Mouse (Mus musculus): ENCODE data around the gene Vti1a. TPM values are rescaled to one million over a fixed set of nuclear protein-coding genes. Genes with fewer than 3 reads are reported as not detected.

Vti1a gene
- polyA plus RNA-seq, 1 experiment from 2014 or later, result 32.1 TPM

DNA sequence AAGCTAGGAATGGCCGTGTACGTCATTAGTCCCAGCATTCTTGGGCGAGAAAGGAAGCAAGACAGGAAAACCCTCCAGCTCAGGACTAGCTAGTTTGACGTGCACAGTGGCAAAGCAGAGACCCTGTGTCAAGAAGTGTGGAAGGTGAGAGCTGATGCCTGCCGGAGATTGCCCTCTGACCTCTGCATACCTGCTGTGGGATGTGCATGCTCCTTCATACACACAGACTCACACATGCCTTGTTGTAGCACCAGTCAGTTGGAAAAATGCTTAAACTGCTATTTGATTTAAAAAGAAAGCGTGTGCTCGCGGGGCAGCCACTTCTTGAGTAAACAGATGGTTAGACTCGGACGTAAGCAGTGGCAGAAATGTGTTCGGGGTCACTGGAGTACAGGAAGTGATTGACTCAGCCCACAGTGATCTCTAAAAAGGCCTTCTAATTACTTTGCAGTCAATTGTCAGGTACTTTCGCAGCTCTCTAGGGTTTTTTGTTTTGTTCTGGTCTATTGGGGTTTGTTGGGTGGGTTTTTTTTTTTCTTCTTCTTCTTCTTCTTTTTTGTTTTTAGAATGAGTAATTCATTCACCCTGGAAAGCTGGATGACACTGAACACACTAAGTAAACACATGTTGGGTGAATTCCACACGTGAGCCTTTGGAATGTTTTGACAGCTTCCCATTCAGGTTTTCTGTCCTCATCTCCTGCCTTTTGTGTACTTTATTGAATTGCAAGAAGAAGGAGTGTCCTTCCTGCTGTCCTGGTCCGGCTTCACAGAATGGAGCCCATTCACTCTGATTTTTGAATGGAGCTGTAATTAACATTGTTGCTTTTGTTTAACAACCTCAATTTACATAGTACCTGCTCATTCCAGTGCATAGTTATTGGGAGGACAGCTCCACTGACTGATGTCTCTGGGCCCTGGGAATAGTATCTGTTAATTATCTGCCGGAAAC is 175.3 kb downstream of the Vti1a start:
- 23% methylated on average over 15 of the region's 15 CpGs for WGBS
- peak; percentile 19 for DNase-seq (ENCODE audit: low spot score)
- H3K4me3 ChIP-seq, result no peak overlapping the region

DNA sequence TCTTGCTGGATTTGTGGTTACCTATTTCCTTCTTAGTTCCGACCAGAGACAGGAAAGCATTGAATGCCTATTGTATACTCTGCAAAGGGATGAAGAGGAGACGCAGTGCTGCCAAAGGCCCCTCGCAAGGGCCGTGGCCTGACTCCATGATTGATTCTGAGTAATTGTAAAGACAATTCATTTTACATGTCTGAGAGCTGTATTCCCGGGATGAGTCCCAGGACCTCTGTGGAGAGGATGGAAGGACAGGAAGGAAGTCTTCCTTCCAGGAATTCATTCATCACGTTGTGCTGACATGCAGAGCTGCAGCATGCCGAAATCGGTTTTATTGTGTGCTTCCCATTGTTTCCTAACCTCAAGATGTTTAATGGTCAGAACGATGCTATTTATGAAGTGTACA is 180.2 kb downstream of the Vti1a start:
- no peak overlapping the region for H3K27ac ChIP-seq
- 68% methylated on average over 9 of the region's 9 CpGs for WGBS
- H3K36me3 ChIP-seq, result peaks cover 3% of the 10 kb centered on the region; the same call in 1 of the 2 replicates
- no peak for DNase-seq (ENCODE audit: low spot score)
- peaks cover 37% of the 10 kb centered on the region for H3K27me3 ChIP-seq (ENCODE audit: insufficient read depth, poor library complexity, severe bottlenecking)
- H3K4me3 ChIP-seq, result no peak overlapping the region
- peaks cover 43% of the 10 kb centered on the region for H3K4me1 ChIP-seq (replicated peaks)
- H3K9me3 ChIP-seq, result no peaks in the 10 kb centered on the region

More for the DNA sequence above, 175.3 kb downstream of the Vti1a start:
- H3K4me1 ChIP-seq (replicated peaks), result peaks cover 27% of the 10 kb centered on the region
- peaks cover 49% of the 10 kb centered on the region for H3K27me3 ChIP-seq (ENCODE audit: insufficient read depth, poor library complexity, severe bottlenecking)
- H3K27ac ChIP-seq, result no peak overlapping the region
- H3K36me3 ChIP-seq, result no peaks in the 10 kb centered on the region
- no peaks in the 10 kb centered on the region for H3K9me3 ChIP-seq

DNA sequence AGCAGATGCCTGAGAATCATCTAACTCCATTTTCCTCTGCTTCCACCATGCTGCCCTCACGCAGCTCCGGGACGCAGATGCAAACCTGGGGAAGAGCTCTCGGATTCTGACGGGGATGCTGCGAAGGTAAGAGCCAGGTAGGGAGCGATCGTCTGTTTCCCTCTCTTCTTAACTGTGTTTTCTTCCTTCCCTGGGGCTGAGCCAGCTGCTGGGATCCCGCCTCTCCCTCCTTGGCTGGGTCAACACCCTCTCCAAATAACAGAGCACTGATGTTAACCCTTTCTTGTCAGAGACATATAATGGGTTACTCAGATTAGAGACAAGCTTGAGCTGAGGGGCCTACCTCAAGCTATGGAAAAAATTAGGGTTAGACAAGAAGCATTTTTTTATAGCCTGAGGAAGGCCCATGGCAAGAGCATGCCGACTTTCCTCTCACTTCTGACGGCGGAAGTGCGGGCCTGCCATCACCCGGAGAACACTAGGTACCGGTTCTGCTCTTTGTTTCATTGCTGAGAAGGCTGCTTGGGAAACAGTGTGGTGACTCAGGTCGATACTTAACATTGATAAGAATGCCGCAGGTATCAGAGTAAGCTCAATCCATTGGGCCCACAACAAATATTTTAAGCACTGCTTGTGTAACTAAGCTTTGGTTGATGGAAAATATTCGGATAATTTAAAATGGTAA is 183.2 kb downstream of the Vti1a start:
- Histone ChIP-seq H3K36me3 (peaks cover 3% of the 10 kb centered on the region; the same call in 1 of the 2 replicates), H3K4me3 (no peak overlapping the region), H3K9me3 (no peaks in the 10 kb centered on the region), H3K27ac (0 out of 2 replicates have a peak overlapping the region, but pooled peaks have one; percentile 29), H3K27me3 (ENCODE audit: insufficient read depth, poor library complexity, severe bottlenecking) (peaks cover 20% of the 10 kb centered on the region), H3K4me1 (replicated peaks) (peaks cover 33% of the 10 kb centered on the region)
- DNase-seq (ENCODE audit: low spot score), result no peak
- WGBS, result 62% methylated on average over 18 of the region's 18 CpGs

DNA sequence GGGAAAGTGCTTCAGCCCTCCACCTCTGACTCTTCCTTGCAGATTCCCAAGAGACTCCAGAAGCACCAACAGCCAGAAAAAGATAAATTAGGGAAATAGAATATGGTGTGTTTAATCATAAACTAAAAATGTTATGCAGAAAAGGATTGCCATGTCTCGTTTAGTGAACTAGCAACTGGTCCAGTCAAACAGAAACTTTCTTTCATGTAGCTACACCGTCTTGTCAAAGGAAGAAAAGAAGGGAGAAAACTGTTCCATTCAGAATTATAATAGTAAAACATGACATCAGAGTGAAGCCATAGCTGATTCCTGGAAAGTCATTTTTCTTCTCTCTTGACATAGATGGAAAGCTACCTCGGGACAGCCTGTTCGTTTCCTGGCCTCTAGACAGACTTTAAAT is 185.9 kb downstream of the Vti1a start:
- Histone ChIP-seq H3K4me1 (replicated peaks) (peaks cover 24% of the 10 kb centered on the region), H3K27ac (no peak overlapping the region), H3K36me3 (peaks cover 9% of the 10 kb centered on the region), H3K27me3 (ENCODE audit: insufficient read depth, poor library complexity, severe bottlenecking) (no peaks in the 10 kb centered on the region; the same call in 1 of the 2 replicates), H3K4me3 (no peak overlapping the region), H3K9me3 (no peaks in the 10 kb centered on the region)
- no peak for DNase-seq (ENCODE audit: low spot score)
- WGBS, result 69% methylated on average over 4 of the region's 4 CpGs

DNA sequence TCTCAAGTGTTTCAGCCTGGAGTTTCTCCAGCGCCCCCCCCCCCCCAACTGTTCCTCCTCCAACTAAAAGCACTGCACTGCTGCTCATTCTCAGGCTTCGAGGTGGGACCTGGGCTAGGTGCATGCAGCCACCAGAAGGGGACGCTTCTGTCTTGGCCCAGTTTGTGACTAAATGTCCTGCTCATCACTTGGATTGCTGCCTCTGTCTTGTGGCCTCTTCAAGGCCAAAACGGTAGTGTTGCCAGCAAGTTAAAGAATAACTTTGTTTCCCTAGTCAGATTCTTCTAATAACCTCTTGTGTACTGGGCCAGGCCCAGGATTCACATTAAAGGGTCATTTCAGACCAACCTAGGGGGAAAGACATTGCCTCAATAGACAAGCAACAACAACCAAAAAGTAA is 187.7 kb downstream of the Vti1a start:
- H3K27me3 ChIP-seq (ENCODE audit: insufficient read depth, poor library complexity, severe bottlenecking), result no peaks in the 10 kb centered on the region
- no peaks in the 10 kb centered on the region for H3K9me3 ChIP-seq
- no peak for DNase-seq (ENCODE audit: low spot score)
- peaks cover 23% of the 10 kb centered on the region for H3K4me1 ChIP-seq (replicated peaks)
- H3K27ac ChIP-seq, result no peak overlapping the region; the same call in 1 of the 2 replicates
- 83% methylated on average over 4 of the region's 4 CpGs for WGBS
- H3K4me3 ChIP-seq, result no peak overlapping the region
- peaks cover 12% of the 10 kb centered on the region for H3K36me3 ChIP-seq

DNA sequence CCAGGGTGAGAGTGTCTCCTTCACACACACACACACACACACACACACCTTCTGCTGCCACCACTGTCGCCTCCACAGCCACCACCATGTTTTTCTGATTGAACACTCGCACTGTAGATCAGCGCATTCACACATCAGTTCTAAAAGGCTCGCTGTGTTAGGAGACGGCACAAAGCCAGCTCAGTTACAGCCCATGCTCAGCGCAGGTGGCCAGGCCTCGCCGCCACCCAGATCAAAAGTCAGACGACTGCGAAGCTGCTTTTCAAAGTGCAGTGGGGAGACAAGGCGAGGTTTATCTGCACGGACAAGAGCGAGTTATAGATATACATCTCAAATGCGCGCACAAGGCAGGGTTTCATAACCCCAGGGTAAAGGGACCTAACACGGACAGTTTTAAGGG is 191.7 kb downstream of the Vti1a start:
- 83% methylated on average over 16 of the region's 16 CpGs for WGBS
- no peak overlapping the region for H3K27ac ChIP-seq
- H3K27me3 ChIP-seq (ENCODE audit: insufficient read depth, poor library complexity, severe bottlenecking), result no peaks in the 10 kb centered on the region
- DNase-seq (ENCODE audit: low spot score), result no peak
- H3K36me3 ChIP-seq, result peaks cover 9% of the 10 kb centered on the region; the same call in 1 of the 2 replicates
- no peak overlapping the region for H3K4me3 ChIP-seq
- 0 out of 2 replicates have a peak, but pooled peaks cover 3% of the 10 kb centered on the region for H3K4me1 ChIP-seq (replicated peaks)
- H3K9me3 ChIP-seq, result no peaks in the 10 kb centered on the region

DNA sequence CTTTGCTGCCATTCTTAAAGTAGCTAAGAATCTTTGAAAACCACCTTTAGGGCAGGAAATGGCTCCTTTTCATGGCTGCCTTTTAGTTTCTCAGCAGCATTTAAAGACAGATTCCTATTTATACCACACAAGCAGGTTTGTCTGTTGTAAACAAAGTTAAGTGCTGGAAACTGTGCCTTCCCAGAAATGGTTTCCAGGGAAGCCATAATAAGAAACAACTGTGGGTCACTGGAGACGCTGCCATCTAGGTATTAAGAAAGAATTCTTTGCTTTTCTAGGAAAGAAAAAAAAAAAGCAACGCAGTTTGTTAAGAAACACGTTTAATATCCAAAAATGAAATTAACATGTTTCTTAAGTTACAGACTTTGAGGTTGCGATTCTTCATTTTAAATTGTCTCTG is 192.1 kb downstream of the Vti1a start:
- Histone ChIP-seq H3K4me3 (no peak overlapping the region), H3K36me3 (peaks cover 9% of the 10 kb centered on the region; the same call in 1 of the 2 replicates), H3K27ac (no peak overlapping the region), H3K4me1 (replicated peaks) (0 out of 2 replicates have a peak, but pooled peaks cover 3% of the 10 kb centered on the region), H3K27me3 (ENCODE audit: insufficient read depth, poor library complexity, severe bottlenecking) (no peaks in the 10 kb centered on the region), H3K9me3 (no peaks in the 10 kb centered on the region)
- WGBS, result 88% methylated on average over 4 of the region's 4 CpGs
- no peak for DNase-seq (ENCODE audit: low spot score)

DNA sequence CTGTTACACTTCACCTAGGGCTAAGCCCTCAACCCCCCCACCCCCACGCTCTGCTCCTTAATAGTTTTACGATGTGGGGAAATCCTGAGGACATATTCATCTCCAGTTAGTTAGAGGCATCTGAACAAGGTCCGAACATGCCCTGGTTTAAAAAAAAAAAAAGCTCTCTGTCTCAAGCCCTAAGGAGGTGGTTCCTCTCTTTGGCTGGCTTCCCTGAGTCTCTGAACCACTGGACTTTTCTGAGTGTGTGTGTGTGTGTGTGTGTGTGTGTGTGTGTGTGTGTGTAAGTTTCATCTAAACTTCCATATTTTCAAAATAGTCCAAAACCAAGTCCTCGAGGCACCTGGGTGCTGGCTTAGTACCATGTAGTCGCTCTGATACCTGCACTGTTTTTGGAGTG is 192.9 kb downstream of the Vti1a start:
- Histone ChIP-seq H3K4me1 (replicated peaks) (no peaks in the 10 kb centered on the region), H3K36me3 (peaks cover 9% of the 10 kb centered on the region; the same call in 1 of the 2 replicates), H3K27ac (no peak overlapping the region), H3K4me3 (no peak overlapping the region), H3K9me3 (no peaks in the 10 kb centered on the region), H3K27me3 (ENCODE audit: insufficient read depth, poor library complexity, severe bottlenecking) (no peaks in the 10 kb centered on the region)
- DNase-seq (ENCODE audit: low spot score), result no peak
- WGBS, result 93% methylated on average over 5 of the region's 5 CpGs

DNA sequence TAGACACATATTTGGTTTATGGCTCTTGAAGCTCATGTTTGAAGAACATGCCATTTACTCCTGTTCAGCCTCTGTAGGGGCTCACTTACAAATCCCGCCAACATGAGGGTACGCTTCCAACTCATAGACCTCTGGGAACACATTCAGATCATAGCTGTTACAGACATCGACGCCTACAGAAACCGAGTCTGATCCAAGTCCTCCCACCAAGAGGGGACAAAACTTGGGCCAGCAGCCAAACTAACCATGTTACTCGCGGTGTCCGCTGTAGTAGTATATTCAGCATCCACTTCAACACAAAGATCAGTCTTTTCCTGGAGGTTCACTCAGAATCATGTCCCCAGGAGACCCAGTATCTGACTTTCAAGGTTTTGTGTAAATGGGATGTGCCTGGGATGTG is 193.5 kb downstream of the Vti1a start:
- DNase-seq (ENCODE audit: low spot score), result no peak
- H3K27ac ChIP-seq, result no peak overlapping the region
- 93% methylated on average over 8 of the region's 8 CpGs for WGBS
- no peak overlapping the region for H3K4me3 ChIP-seq
- no peaks in the 10 kb centered on the region for H3K9me3 ChIP-seq
- H3K36me3 ChIP-seq, result peaks cover 9% of the 10 kb centered on the region; the same call in 1 of the 2 replicates
- no peaks in the 10 kb centered on the region for H3K4me1 ChIP-seq (replicated peaks)
- no peaks in the 10 kb centered on the region for H3K27me3 ChIP-seq (ENCODE audit: insufficient read depth, poor library complexity, severe bottlenecking)

DNA sequence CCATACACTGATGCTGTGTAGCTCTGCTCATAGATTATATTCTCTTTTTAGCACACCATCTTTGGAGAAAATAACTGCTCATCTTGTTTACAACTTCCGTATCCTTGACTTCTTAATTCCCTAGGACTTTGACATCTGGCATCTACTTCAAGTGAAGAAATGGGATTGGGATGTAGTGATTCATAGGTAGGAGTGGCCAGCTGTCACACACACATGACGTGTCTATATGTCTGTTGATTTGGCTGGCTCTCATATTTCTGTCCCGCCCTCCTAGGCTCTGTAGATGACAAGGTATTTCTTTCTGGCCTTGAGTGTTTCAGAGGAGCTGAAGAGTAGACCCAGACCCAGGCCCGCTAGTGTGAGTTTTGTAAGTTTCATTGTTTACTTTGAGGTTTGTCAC is 197.8 kb downstream of the Vti1a start:
- no peak overlapping the region for H3K4me3 ChIP-seq
- no peak for DNase-seq (ENCODE audit: low spot score)
- no peaks in the 10 kb centered on the region for H3K9me3 ChIP-seq
- H3K36me3 ChIP-seq, result no peaks in the 10 kb centered on the region
- no peaks in the 10 kb centered on the region for H3K4me1 ChIP-seq (replicated peaks)
- WGBS, result 86% methylated on average over 4 of the region's 4 CpGs
- no peaks in the 10 kb centered on the region for H3K27me3 ChIP-seq (ENCODE audit: insufficient read depth, poor library complexity, severe bottlenecking)
- no peak overlapping the region for H3K27ac ChIP-seq

DNA sequence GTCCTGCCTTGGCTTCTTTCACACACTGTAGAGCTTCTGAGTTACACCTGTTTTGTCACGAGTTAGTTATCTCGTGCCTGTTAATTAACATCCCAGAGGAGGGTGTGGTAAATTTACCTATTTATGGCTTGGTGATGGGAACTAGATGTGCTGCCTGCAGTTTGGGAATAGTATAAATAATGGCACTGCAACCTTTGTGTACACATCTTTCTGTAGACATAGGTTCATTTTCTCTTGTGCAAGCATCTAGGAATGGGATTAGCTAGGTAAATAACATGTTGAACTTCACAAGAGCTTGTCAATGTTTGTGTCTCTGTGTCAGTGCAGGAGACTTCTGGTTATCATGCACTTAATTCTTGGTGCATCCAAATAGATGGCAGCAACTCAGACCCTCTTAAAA is 204.1 kb downstream of the Vti1a start:
- Histone ChIP-seq H3K9me3 (no peaks in the 10 kb centered on the region), H3K27ac (no peak overlapping the region), H3K27me3 (ENCODE audit: insufficient read depth, poor library complexity, severe bottlenecking) (no peaks in the 10 kb centered on the region), H3K4me1 (replicated peaks) (peaks cover 12% of the 10 kb centered on the region; the same call in 1 of the 2 replicates), H3K36me3 (no peaks in the 10 kb centered on the region), H3K4me3 (no peak overlapping the region)
- no peak for DNase-seq (ENCODE audit: low spot score)
- WGBS, result 85% methylated on average over 2 of the region's 2 CpGs

DNA sequence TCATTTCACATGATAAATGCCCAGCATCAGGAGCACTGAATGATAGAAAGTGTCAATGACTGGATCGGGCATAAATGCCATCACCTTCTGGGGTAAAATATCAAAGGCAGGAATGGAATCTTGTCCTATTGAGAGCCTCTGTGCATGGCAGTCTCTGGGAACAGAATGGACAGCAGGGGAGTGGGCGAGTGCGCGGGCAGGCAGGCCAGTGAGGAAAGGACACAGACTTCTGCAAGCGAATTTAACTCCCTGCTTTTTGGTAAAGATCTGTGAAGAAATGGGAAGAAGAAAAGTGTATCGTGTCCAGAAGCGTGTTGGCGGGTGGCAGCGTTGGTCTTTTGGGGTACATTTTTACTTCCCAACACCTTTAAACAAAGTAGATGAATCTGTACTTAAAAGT is 207.2 kb downstream of the Vti1a start:
- DNase-seq (ENCODE audit: low spot score), result no peak
- no peak overlapping the region for H3K27ac ChIP-seq
- no peaks in the 10 kb centered on the region for H3K36me3 ChIP-seq
- H3K9me3 ChIP-seq, result no peaks in the 10 kb centered on the region
- peaks cover 12% of the 10 kb centered on the region; the same call in 1 of the 2 replicates for H3K4me1 ChIP-seq (replicated peaks)
- WGBS, result 67% methylated on average over 9 of the region's 9 CpGs
- H3K27me3 ChIP-seq (ENCODE audit: insufficient read depth, poor library complexity, severe bottlenecking), result no peaks in the 10 kb centered on the region
- no peak overlapping the region for H3K4me3 ChIP-seq

DNA sequence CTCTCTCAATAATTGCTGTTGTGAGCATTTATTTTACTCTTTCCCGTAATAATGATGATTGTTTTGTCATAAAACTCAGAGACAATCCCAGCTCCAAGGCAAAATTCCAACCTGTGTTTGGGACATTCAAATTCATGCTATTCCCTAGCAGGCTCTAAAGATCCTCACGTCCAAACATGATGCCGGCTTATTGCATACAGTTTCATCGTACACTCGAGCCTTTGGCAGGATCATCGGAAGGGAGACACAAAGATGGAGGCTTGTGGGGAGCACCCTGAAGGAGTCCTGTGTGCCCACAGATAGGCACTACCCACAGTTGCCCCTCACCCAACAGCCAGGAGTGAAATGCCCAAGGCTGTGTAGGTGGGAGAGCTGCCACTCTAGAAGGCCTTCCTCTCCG is 208.3 kb downstream of the Vti1a start:
- Histone ChIP-seq H3K27ac (no peak overlapping the region), H3K4me1 (replicated peaks) (peaks cover 12% of the 10 kb centered on the region; the same call in 1 of the 2 replicates), H3K9me3 (no peaks in the 10 kb centered on the region), H3K4me3 (no peak overlapping the region), H3K36me3 (no peaks in the 10 kb centered on the region), H3K27me3 (ENCODE audit: insufficient read depth, poor library complexity, severe bottlenecking) (no peaks in the 10 kb centered on the region)
- WGBS, result 93% methylated on average over 7 of the region's 7 CpGs
- DNase-seq (ENCODE audit: low spot score), result no peak

All from hindbrain, embryonic 10.5 days (tissue).